Mouse (Mus musculus) thymus, adult 2 months (tissue): ENCODE measurements around the gene Pik3r2. TPM values are rescaled to one million over a fixed set of nuclear protein-coding genes. Genes with fewer than 3 reads are reported as not detected.

Experiments
- DNase-seq: peaks from one replicate; pipeline ENCODE4 v3.0.0; 2021
- H3K27ac ChIP-seq: fragments of 200-500 bp; 2 replicates; pipeline ENCODE4 v1.5.1; 2012; ENCODE audit warnings: low read length, control low read depth; ENCODE audit not compliant: control insufficient read depth, insufficient read depth
- H3K27me3 ChIP-seq: fragments of 200-500 bp; 2 replicates; pipeline ENCODE4 v1.6.1; 2012; ENCODE audit warnings: mild to moderate bottlenecking, low read length, moderate library complexity, mixed read lengths; ENCODE audit not compliant: control insufficient read depth, insufficient read depth
- H3K36me3 ChIP-seq: fragments of 200-500 bp; 2 replicates; pipeline ENCODE4 v1.6.1; 2012; ENCODE audit warnings: mild to moderate bottlenecking, low read length, moderate library complexity; ENCODE audit not compliant: control insufficient read depth, insufficient read depth
- H3K4me1 ChIP-seq: fragments of 200-500 bp; replicated peaks from 2 replicates; pipeline ENCODE4 v1.6.1; 2012; ENCODE audit warnings: low read length; ENCODE audit not compliant: control insufficient read depth, insufficient read depth
- H3K4me3 ChIP-seq: fragments of 200-500 bp; 2 replicates; pipeline ENCODE4 v1.5.1; 2012; ENCODE audit warnings: mild to moderate bottlenecking, low read length, control low read depth, moderate library complexity; ENCODE audit not compliant: control insufficient read depth, insufficient read depth
- CTCF ChIP-seq: fragments of 200-500 bp; IDR thresholded peaks from 2 replicates; pipeline ENCODE4 v1.5.1; 2012; ENCODE audit warnings: mild to moderate bottlenecking, control low read depth, low read length, moderate library complexity, borderline replicate concordance; ENCODE audit not compliant: control insufficient read depth, poor library complexity, insufficient read depth; ENCODE audit errors: extremely low read depth
- POLR2A ChIP-seq: fragments of 200-500 bp; IDR thresholded peaks from 2 replicates; pipeline ENCODE4 v1.6.1; 2012; ENCODE audit warnings: mild to moderate bottlenecking, low read length, control low read depth, moderate library complexity; ENCODE audit not compliant: control insufficient read depth, poor library complexity, insufficient read depth; ENCODE audit errors: extremely low read depth
- WGBS: fragments of 180-500 bp; shearing (Covaris S2); methylation state at CpG from one replicate; pipeline ENCODE4 v1.1.7; 2018; 5-methylcytosine and 5-hydroxymethylcytosine counted together
- polyA plus RNA-seq: library from polyadenylated mRNA; depleted of rRNA; stranded (reverse); fragments of >200 nt; gene quantifications from 2 replicates; pipeline ENCODE4 v1.2.3, GENCODE M21; 2012

Gene Pik3r2
- polyA plus RNA-seq, 1 experiment = 136 TPM

GRCm38 (mm10) chr8:70765838-70766570, 10.5 kb downstream of the Pik3r2 start:
- DNase-seq = peak; percentile 78
- H3K27ac ChIP-seq = peak overlapping the region; percentile 63
- peak; percentile 30; the same call in 1 of the 2 replicates for TF ChIP-seq CTCF
- TF ChIP-seq POLR2A = 0 out of 2 replicates have a peak, but pooled peaks have one; percentile 27
- no peaks in the 10 kb centered on the region for H3K27me3 ChIP-seq
- H3K36me3 ChIP-seq = no peaks in the 10 kb centered on the region
- 3% methylated on average over 34 of the region's 34 CpGs for WGBS
- H3K4me3 ChIP-seq = peak overlapping the region; percentile 46
- H3K4me1 ChIP-seq = peaks cover 29% of the 10 kb centered on the region

- Histone ChIP-seq H3K4me1 (peaks cover 30% of the 10 kb centered on the region), H3K27ac (peak overlapping the region; percentile 63), H3K36me3 (no peaks in the 10 kb centered on the region), H3K27me3 (no peaks in the 10 kb centered on the region), H3K4me3 (no peak overlapping the region)
- TF ChIP-seq POLR2A (no peak), CTCF (no peak)
- WGBS = 51% methylated on average over 9 of the region's 9 CpGs
- DNase-seq = no peak
Observed at GRCm38 (mm10) chr8:70765329-70765728, 11.2 kb downstream of the Pik3r2 start.

- H3K27me3 ChIP-seq = no peaks in the 10 kb centered on the region
- H3K36me3 ChIP-seq = no peaks in the 10 kb centered on the region
- DNase-seq = no peak
- 91% methylated on average over 13 of the region's 13 CpGs for whole genome bisulfite sequencing
- no peak overlapping the region for H3K27ac ChIP-seq
- peaks cover 34% of the 10 kb centered on the region for H3K4me1 ChIP-seq
- no peak overlapping the region for H3K4me3 ChIP-seq
- TF ChIP-seq CTCF = no peak
- TF ChIP-seq POLR2A = no peak
Observed at GRCm38 (mm10) chr8:70764676-70765075, 11.8 kb downstream of the Pik3r2 start.

DNA sequence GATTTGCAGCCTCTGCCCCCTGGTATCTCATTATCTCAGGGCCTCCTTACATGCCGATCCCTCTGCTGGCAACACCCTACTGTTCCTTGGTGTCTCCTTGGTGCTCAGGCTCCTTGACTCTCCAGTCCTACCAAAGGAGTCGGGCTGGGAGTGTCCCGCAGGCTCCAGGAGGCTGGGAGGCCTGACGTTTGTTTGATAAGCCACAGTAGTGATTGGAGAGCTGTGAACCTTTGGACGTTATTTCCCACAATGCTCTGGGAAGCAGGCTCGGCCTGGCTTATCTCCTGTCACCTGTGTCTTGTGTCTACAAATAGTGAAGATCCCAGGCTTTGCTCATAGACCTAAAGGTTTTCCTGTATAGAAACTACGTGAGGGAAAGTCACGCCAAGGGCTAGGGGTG, 12.5 kb downstream of the Pik3r2 start:
- WGBS = 95% methylated on average over 8 of the region's 8 CpGs
- no peak overlapping the region for H3K27ac ChIP-seq
- H3K27me3 ChIP-seq = no peaks in the 10 kb centered on the region
- peaks cover 32% of the 10 kb centered on the region for H3K4me1 ChIP-seq
- no peak for TF ChIP-seq CTCF
- no peak for TF ChIP-seq POLR2A
- no peak overlapping the region for H3K4me3 ChIP-seq
- H3K36me3 ChIP-seq = no peaks in the 10 kb centered on the region
- no peak for DNase-seq

GRCm38 (mm10) chr8:70763354-70763753, 13.2 kb downstream of the Pik3r2 start:
- 5% methylated on average over 3 of the region's 3 CpGs for WGBS
- H3K27me3 ChIP-seq = no peaks in the 10 kb centered on the region
- peaks cover 28% of the 10 kb centered on the region for H3K4me1 ChIP-seq
- no peak overlapping the region for H3K4me3 ChIP-seq
- peak; percentile 77 for DNase-seq
- TF ChIP-seq POLR2A (no peak), CTCF (peak; percentile 81; the same call in 1 of the 2 replicates)
- no peaks in the 10 kb centered on the region for H3K36me3 ChIP-seq
- no peak overlapping the region for H3K27ac ChIP-seq

DNA sequence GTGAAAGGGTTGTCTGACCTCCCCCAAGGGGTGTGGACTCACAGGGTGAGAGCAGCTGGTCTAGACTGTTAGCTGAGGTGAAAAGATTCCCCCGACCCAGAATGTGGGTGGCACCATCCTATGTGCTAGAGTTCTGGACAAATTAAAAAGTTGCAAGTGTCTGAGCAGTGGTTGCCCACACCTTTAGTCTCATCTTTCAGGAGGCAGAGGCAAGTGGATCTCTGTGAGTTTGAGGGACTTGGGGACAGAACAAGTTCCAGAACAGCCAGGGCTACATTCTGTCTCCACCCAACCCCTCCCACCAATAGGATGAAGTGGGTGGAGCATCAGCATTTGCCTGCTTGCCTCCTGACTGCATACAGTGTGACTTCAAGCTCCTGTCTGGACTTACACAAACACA, 14.4 kb downstream of the Pik3r2 start:
- no peak overlapping the region for H3K4me3 ChIP-seq
- TF ChIP-seq POLR2A (no peak), CTCF (no peak)
- DNase-seq = no peak
- peaks cover 26% of the 10 kb centered on the region for H3K4me1 ChIP-seq
- 47% methylated on average over 1 of the region's 1 CpGs for WGBS
- H3K27me3 ChIP-seq = no peaks in the 10 kb centered on the region
- H3K36me3 ChIP-seq = no peaks in the 10 kb centered on the region
- no peak overlapping the region for H3K27ac ChIP-seq
